Mouse (Mus musculus) bone marrow macrophage, adult 2 months (primary cell): Measurements from ENCODE around the gene Fancc.

Experiments used
- CTCF ChIP-seq: IDR thresholded peaks from 2 replicates; pipeline ENCODE4 v1.5.1; 2012; ENCODE audit warnings: low read depth, mild to moderate bottlenecking, low read length, moderate library complexity
- POLR2A ChIP-seq: IDR thresholded peaks from 2 replicates; pipeline ENCODE4 v1.6.1; 2012; ENCODE audit warnings: mild to moderate bottlenecking, low read depth, low read length, borderline replicate concordance

- TF ChIP-seq CTCF (no peak), POLR2A (no peak)
Measured at GRCm38 (mm10) chr13:63418148-63418547, 78.9 kb downstream of the Fancc start.
